Mouse (Mus musculus) heart, postnatal 0 days (tissue): ENCODE measurements around the gene Grb14. TPM values are rescaled to one million over a fixed set of nuclear protein-coding genes. Genes with fewer than 3 reads are reported as not detected.

Experiments
- ATAC-seq: fragments of 200-750 bp; cut with Nextera tagmentation; 2 replicates; pipeline ENCODE4 v1.8.0; 2017; ENCODE audit warnings: low read depth, moderate number of reproducible peaks, moderate library complexity; ENCODE audit not compliant: insufficient read depth
- DNase-seq: peaks from one replicate; pipeline ENCODE4 v3.0.0-alpha.2; 2016; ENCODE audit warnings: low spot score
- H3K27ac ChIP-seq: fragments of 300-500 bp; sonication (generic); 2 replicates; pipeline ENCODE4 v1.5.1; 2014; ENCODE audit warnings: low read depth, mild to moderate bottlenecking
- H3K27me3 ChIP-seq: fragments of 300-500 bp; sonication (generic); 2 replicates; pipeline ENCODE4 v1.6.1; 2014; ENCODE audit warnings: low read length, mixed read lengths; ENCODE audit not compliant: control insufficient read depth, insufficient read depth
- H3K36me3 ChIP-seq: fragments of 300-500 bp; sonication (generic); replicated peaks from 2 replicates; pipeline ENCODE4 v1.6.1; 2014; ENCODE audit warnings: low read length, mixed read lengths; ENCODE audit not compliant: control insufficient read depth, insufficient read depth
- H3K4me1 ChIP-seq: fragments of 300-500 bp; sonication (generic); 2 replicates; pipeline ENCODE4 v1.6.1; 2014; ENCODE audit warnings: antibody characterized with exemption; ENCODE audit not compliant: control insufficient read depth, insufficient read depth
- H3K4me2 ChIP-seq: fragments of 300-500 bp; sonication (generic); 2 replicates; pipeline ENCODE4 v1.6.1; 2014; ENCODE audit warnings: low read depth, mild to moderate bottlenecking, low read length, moderate library complexity
- H3K4me3 ChIP-seq: fragments of 300-500 bp; sonication (generic); 2 replicates; pipeline ENCODE4 v1.5.1; 2014; ENCODE audit warnings: low read depth, low read length
- H3K9ac ChIP-seq: fragments of 300-500 bp; sonication (generic); replicated peaks from 2 replicates; pipeline ENCODE4 v1.6.1; 2014; ENCODE audit warnings: low read depth, low read length, mixed read lengths
- H3K9me3 ChIP-seq: fragments of 300-500 bp; sonication (generic); replicated peaks from 2 replicates; pipeline ENCODE4 v1.6.1; 2016; ENCODE audit warnings: low read length; ENCODE audit not compliant: control insufficient read depth
- CTCF ChIP-seq: IDR thresholded peaks from 2 replicates; pipeline ENCODE4 v1.5.1; 2016; ENCODE audit warnings: antibody characterized with exemption, control low read depth, low read depth
- EP300 ChIP-seq: IDR thresholded peaks from 2 replicates; pipeline ENCODE4 v1.6.1; 2016; ENCODE audit warnings: antibody characterized with exemption, low read depth
- WGBS: fragments of 180-500 bp; shearing (Covaris S2); extraction: QIAGEN DNeasy Blood & Tissue Kit; methylation state at CpG from one replicate; pipeline ENCODE4 v1.1.7; 2014; 5-methylcytosine and 5-hydroxymethylcytosine counted together
- polyA plus RNA-seq: library from polyadenylated mRNA; unstranded; fragments of >200 nt; fragmentation: Nextera tagmentation; extraction: Ambion mirVana; gene quantifications from 2 replicates; pipeline ENCODE4 v1.2.1, GENCODE M21; 2015
- total RNA-seq: library from RNA; depleted of rRNA; stranded (reverse); fragments of >200 nt; gene quantifications from 2 replicates; pipeline ENCODE4 v1.2.3, GENCODE M21; 2014; ENCODE audit warnings: low replicate concordance

The Grb14 gene
- total and polyA plus RNA-seq, 2 experiments from 2014 or later: 102 to 166 TPM

GRCm38 (mm10) chr2:64966323-64966722 is 58.5 kb downstream of the Grb14 start:
- DNase-seq: peak; percentile 70
- peak overlapping the region; percentile 18; the same call in 1 of the 2 replicates for H3K4me2 ChIP-seq
- 35% methylated on average over 6 of the region's 6 CpGs for WGBS

GRCm38 (mm10) chr2:64965227-64965864 is 59.4 kb downstream of the Grb14 start:
- H3K4me1 ChIP-seq: peaks cover 21% of the 10 kb centered on the region
- ATAC-seq (peak; percentile 68), DNase-seq (peak; percentile 51)
- H3K9me3 ChIP-seq: no peaks in the 10 kb centered on the region
- no peaks in the 10 kb centered on the region for H3K27me3 ChIP-seq
- no peak overlapping the region for H3K27ac ChIP-seq
- H3K4me3 ChIP-seq: no peak overlapping the region
- TF ChIP-seq CTCF (peak; percentile 70), EP300 (no peak)
- H3K9ac ChIP-seq: no peak overlapping the region
- no peak overlapping the region for H3K4me2 ChIP-seq
- 24% methylated on average over 5 of the region's 5 CpGs for WGBS
- no peaks in the 10 kb centered on the region for H3K36me3 ChIP-seq

More at GRCm38 (mm10) chr2:64966323-64966722, 58.5 kb downstream of the Grb14 start:
- no peaks in the 10 kb centered on the region for H3K27me3 ChIP-seq
- no peaks in the 10 kb centered on the region for H3K36me3 ChIP-seq
- peak; percentile 82 for ATAC-seq
- no peak overlapping the region for H3K4me3 ChIP-seq
- H3K4me1 ChIP-seq: peaks cover 20% of the 10 kb centered on the region
- no peak for TF ChIP-seq CTCF
- no peak for TF ChIP-seq EP300
- H3K9ac ChIP-seq: no peak overlapping the region
- peak overlapping the region; percentile 49 for H3K27ac ChIP-seq
- no peaks in the 10 kb centered on the region for H3K9me3 ChIP-seq

- peaks cover 27% of the 10 kb centered on the region for H3K4me1 ChIP-seq
- H3K27me3 ChIP-seq: no peaks in the 10 kb centered on the region
- no peak for ATAC-seq
- H3K9me3 ChIP-seq: no peaks in the 10 kb centered on the region
- no peak overlapping the region for H3K4me2 ChIP-seq
- 80% methylated on average over 4 of the region's 4 CpGs for WGBS
- H3K36me3 ChIP-seq: no peaks in the 10 kb centered on the region
- DNase-seq: no peak
- H3K9ac ChIP-seq: no peak overlapping the region
- H3K4me3 ChIP-seq: no peak overlapping the region
- TF ChIP-seq CTCF (no peak), EP300 (no peak)
- no peak overlapping the region for H3K27ac ChIP-seq
Observed at GRCm38 (mm10) chr2:64962196-64962595, 62.6 kb downstream of the Grb14 start.

GRCm38 (mm10) chr2:64961381-64961780 is 63.4 kb downstream of the Grb14 start:
- Histone ChIP-seq H3K4me3 (no peak overlapping the region), H3K27ac (no peak overlapping the region), H3K36me3 (no peaks in the 10 kb centered on the region), H3K4me2 (no peak overlapping the region), H3K9ac (no peak overlapping the region), H3K4me1 (peaks cover 19% of the 10 kb centered on the region), H3K9me3 (no peaks in the 10 kb centered on the region), H3K27me3 (no peaks in the 10 kb centered on the region)
- WGBS: 35% methylated on average over 3 of the region's 3 CpGs
- no peak for ATAC-seq
- no peak for DNase-seq
- TF ChIP-seq EP300 (no peak), CTCF (no peak)

DNA sequence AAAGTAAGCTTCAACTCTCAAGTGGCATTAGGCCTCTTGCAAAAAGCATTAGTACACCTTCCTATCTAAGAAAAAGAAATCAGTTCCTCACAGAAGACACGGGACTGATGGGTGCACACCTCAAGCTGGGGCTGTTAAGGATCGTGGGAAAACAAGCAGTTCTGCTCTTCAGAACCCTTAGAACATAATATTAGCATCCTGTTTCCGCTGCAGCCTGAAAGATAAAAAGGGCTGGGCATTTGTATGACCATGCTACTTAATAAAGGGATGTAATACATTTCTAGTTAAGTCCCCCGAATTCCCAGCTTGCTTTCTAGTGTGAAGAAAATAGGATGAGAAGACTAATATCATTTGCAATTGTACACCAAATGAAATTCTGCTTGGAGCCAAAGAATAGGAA is 65.1 kb downstream of the Grb14 start:
- Histone ChIP-seq H3K9ac (no peak overlapping the region), H3K36me3 (no peaks in the 10 kb centered on the region), H3K4me1 (peaks cover 23% of the 10 kb centered on the region), H3K27ac (no peak overlapping the region), H3K27me3 (no peaks in the 10 kb centered on the region), H3K4me2 (no peak overlapping the region), H3K9me3 (no peaks in the 10 kb centered on the region), H3K4me3 (no peak overlapping the region)
- 23% methylated on average over 4 of the region's 4 CpGs for WGBS
- ATAC-seq (no peak), DNase-seq (no peak)
- TF ChIP-seq CTCF: no peak
- no peak for TF ChIP-seq EP300

DNA sequence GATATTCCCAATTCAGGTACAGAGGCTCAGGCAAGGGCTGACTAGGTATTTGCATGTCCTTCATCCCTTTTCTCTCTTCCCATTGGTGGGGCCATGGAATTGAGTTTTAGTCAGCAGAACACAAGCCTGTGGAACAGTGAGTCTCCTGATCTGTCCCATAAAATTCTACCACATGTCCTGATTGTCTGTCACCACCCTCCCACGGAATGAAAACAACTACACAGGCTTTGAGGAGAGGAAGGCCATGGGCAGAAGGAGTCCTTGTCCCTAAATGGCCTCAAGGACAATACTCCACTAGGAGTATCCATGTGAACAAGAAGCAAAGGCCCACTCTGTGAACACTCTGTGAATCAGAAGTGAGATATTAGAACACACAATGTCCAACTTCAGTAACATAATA is 69.3 kb downstream of the Grb14 start:
- 21% methylated on average over 1 of the region's 1 CpGs for WGBS
- Histone ChIP-seq H3K9me3 (no peaks in the 10 kb centered on the region), H3K27ac (no peak overlapping the region), H3K36me3 (peaks cover 11% of the 10 kb centered on the region; the same call in 1 of the 2 replicates), H3K4me1 (peaks cover 17% of the 10 kb centered on the region), H3K4me2 (no peak overlapping the region), H3K27me3 (no peaks in the 10 kb centered on the region), H3K9ac (no peak overlapping the region), H3K4me3 (no peak overlapping the region)
- ATAC-seq (peak; percentile 36; the same call in 1 of the 2 replicates), DNase-seq (no peak)
- TF ChIP-seq CTCF: no peak
- no peak for TF ChIP-seq EP300
